Mouse (Mus musculus): ENCODE measurements around the gene Kdm5b. TPM values are rescaled to one million over a fixed set of nuclear protein-coding genes. Genes with fewer than 3 reads are reported as not detected.

Kdm5b gene
- polyA plus RNA-seq, 1 experiment from 2014 or later = 69.6 TPM

GRCm38 (mm10) chr1:134605670-134606069 lies 45.7 kb downstream of the Kdm5b start:
- no peak overlapping the region for H3K4me3 ChIP-seq
- no peaks in the 10 kb centered on the region for H3K9me3 ChIP-seq
- H3K4me1 ChIP-seq (replicated peaks) = no peaks in the 10 kb centered on the region
- no peaks in the 10 kb centered on the region for H3K27me3 ChIP-seq
- H3K9ac ChIP-seq = no peak overlapping the region
- no peak overlapping the region for H3K4me2 ChIP-seq
- 92% methylated on average over 8 of the region's 8 CpGs for WGBS
- no peak overlapping the region for H3K27ac ChIP-seq (replicated peaks)
- peaks cover 78% of the 10 kb centered on the region for H3K36me3 ChIP-seq
- no peak for ATAC-seq (ENCODE audit: low FRiP score, low read depth)

DNA sequence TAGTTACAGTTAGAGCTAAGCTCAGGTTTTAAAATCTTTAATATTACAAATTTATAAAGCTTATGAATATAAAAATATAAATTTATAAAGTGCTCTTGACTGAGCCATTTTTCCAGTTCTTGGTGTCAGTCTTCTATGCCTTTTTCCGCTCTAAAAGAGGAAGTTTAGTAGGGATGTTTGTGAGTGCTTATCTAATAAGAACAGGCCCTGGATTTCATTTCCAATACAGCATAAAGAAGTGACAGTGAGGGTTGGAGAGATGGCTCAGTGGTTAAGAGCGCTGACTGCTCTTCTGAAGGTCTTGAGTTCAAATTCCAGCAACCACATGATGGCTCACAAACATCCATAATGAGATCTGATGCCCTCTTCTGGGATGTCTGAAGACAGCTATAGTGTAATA lies 46.4 kb downstream of the Kdm5b start:
- H3K4me3 ChIP-seq = no peak overlapping the region
- H3K36me3 ChIP-seq = peaks cover 78% of the 10 kb centered on the region
- H3K4me2 ChIP-seq = no peak overlapping the region
- no peak overlapping the region for H3K9ac ChIP-seq
- no peak for ATAC-seq (ENCODE audit: low FRiP score, low read depth)
- H3K9me3 ChIP-seq = no peaks in the 10 kb centered on the region
- no peaks in the 10 kb centered on the region for H3K4me1 ChIP-seq (replicated peaks)
- H3K27ac ChIP-seq (replicated peaks) = no peak overlapping the region
- H3K27me3 ChIP-seq = no peaks in the 10 kb centered on the region
- whole genome bisulfite sequencing = 100% methylated on average over 2 of the region's 2 CpGs

GRCm38 (mm10) chr1:134607279-134607678 lies 47.3 kb downstream of the Kdm5b start:
- Histone ChIP-seq H3K36me3 (peaks cover 74% of the 10 kb centered on the region), H3K9ac (no peak overlapping the region), H3K27ac (replicated peaks) (no peak overlapping the region), H3K27me3 (no peaks in the 10 kb centered on the region), H3K4me2 (no peak overlapping the region), H3K9me3 (no peaks in the 10 kb centered on the region), H3K4me3 (no peak overlapping the region), H3K4me1 (replicated peaks) (no peaks in the 10 kb centered on the region)
- no peak for ATAC-seq (ENCODE audit: low FRiP score, low read depth)
- WGBS = 94% methylated on average over 1 of the region's 1 CpGs

DNA sequence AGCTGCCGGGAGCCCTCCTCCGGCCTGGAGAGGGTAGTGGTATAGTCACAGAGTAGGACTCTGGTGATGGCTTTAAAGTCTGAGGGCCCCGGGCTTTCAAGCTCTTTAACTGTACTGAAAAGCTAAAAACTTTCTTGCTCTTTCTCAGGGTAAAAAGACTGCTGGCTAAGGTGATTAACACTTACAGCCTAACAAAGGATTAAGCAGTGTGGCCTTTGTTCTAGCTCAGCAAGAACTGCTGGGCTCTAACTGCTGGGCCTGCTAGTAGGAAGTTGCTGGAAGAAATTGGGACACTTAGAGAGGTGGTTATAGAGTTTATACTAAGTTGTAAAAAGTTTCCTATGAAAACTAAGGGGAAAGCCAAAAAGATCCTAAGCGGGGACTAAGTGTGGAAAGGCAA lies 49.2 kb downstream of the Kdm5b start:
- WGBS = 67% methylated on average over 4 of the region's 4 CpGs
- Histone ChIP-seq H3K27me3 (no peaks in the 10 kb centered on the region), H3K4me3 (no peak overlapping the region), H3K27ac (replicated peaks) (no peak overlapping the region), H3K9me3 (no peaks in the 10 kb centered on the region), H3K36me3 (peaks cover 80% of the 10 kb centered on the region), H3K4me2 (no peak overlapping the region), H3K4me1 (replicated peaks) (no peaks in the 10 kb centered on the region), H3K9ac (no peak overlapping the region)
- ATAC-seq (ENCODE audit: low FRiP score, low read depth) = no peak

DNA sequence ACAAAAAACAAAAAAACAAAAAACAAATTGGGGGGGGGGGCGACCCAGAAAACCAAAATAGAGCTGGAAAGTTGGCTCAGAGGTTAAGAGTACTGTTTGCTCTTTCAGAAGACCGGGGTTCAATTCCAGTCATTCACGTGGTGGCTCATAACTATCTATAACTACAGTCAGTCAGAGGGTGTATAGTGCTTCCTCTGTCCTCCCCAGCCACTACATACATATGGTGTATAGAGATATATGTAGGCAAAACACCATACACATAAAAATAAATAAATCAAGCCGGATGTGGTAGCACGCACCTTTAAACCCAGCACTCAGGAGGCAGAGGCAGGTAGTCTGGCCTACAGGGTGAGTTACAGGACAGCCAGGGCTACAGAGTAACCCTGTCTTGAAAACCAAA lies 54.6 kb downstream of the Kdm5b start:
- no peak overlapping the region for H3K4me2 ChIP-seq
- no peak overlapping the region for H3K4me3 ChIP-seq
- H3K27ac ChIP-seq (replicated peaks) = no peak overlapping the region
- H3K4me1 ChIP-seq (replicated peaks) = no peaks in the 10 kb centered on the region
- no peaks in the 10 kb centered on the region for H3K27me3 ChIP-seq
- peaks cover 73% of the 10 kb centered on the region for H3K36me3 ChIP-seq
- no peaks in the 10 kb centered on the region for H3K9me3 ChIP-seq
- H3K9ac ChIP-seq = no peak overlapping the region
- WGBS = 97% methylated on average over 5 of the region's 5 CpGs
- ATAC-seq (ENCODE audit: low FRiP score, low read depth) = no peak

DNA sequence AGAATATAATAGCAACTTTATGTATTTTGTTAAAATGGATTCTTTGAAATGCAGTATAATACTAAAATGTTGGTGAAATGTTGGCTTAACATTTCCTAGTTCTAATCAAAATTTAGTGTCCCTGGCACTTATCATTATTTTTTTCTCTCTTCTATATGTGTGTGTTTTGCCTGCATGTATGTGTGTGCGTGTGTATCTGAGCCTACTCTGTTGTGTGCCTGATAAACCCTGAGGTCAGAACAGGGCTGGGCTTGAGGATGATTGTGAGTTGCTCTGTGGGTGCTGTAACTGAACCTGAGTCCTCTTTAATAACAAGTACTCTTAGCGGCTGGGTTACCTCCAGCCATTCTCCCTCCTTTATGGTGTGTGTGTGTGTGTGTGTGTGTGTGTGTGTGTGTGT lies 55.0 kb downstream of the Kdm5b start:
- no peak for ATAC-seq (ENCODE audit: low FRiP score, low read depth)
- Histone ChIP-seq H3K4me2 (no peak overlapping the region), H3K36me3 (peaks cover 78% of the 10 kb centered on the region), H3K9ac (no peak overlapping the region), H3K4me3 (no peak overlapping the region), H3K27ac (replicated peaks) (no peak overlapping the region), H3K9me3 (no peaks in the 10 kb centered on the region), H3K4me1 (replicated peaks) (no peaks in the 10 kb centered on the region), H3K27me3 (no peaks in the 10 kb centered on the region)
- 96% methylated on average over 2 of the region's 2 CpGs for WGBS

GRCm38 (mm10) chr1:134617656-134618055 lies 57.7 kb downstream of the Kdm5b start:
- ATAC-seq (ENCODE audit: low FRiP score, low read depth) = no peak
- WGBS = 92% methylated on average over 9 of the region's 9 CpGs

GRCm38 (mm10) chr1:134625325-134625724 lies 65.4 kb downstream of the Kdm5b start:
- ATAC-seq (ENCODE audit: low FRiP score, low read depth) = no peak
- Histone ChIP-seq H3K9ac (no peak overlapping the region), H3K36me3 (peaks cover 97% of the 10 kb centered on the region), H3K4me2 (no peak overlapping the region), H3K4me3 (no peak overlapping the region), H3K27me3 (no peaks in the 10 kb centered on the region), H3K4me1 (replicated peaks) (no peaks in the 10 kb centered on the region), H3K9me3 (no peaks in the 10 kb centered on the region), H3K27ac (replicated peaks) (no peak overlapping the region)
- 94% methylated on average over 4 of the region's 4 CpGs for WGBS

More at GRCm38 (mm10) chr1:134617656-134618055, 57.7 kb downstream of the Kdm5b start:
- Histone ChIP-seq H3K9me3 (no peaks in the 10 kb centered on the region), H3K4me1 (replicated peaks) (no peaks in the 10 kb centered on the region), H3K27ac (replicated peaks) (no peak overlapping the region), H3K36me3 (peaks cover 86% of the 10 kb centered on the region), H3K27me3 (no peaks in the 10 kb centered on the region), H3K9ac (no peak overlapping the region), H3K4me2 (no peak overlapping the region), H3K4me3 (no peak overlapping the region)

DNA sequence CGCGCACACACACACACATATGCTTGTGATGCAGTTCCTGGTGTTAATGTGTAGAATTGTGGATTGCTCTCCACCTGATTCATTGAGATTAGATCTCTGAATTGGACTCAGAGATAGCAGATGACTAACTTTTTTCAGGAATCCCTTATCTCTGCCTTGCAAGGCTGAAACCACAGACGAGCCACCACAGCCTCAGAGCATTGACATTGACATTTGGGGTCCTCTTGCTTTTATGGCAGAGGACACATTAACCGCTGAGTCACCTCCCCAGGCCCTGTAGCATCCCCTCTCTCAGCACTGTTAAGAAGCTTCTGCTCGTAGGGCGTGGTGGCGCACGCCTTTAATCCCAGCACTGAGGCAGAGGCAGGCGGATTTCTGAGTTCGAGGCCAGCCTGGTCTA lies 69.5 kb downstream of the Kdm5b start:
- Histone ChIP-seq H3K9ac (no peak overlapping the region), H3K4me2 (no peak overlapping the region), H3K27me3 (no peaks in the 10 kb centered on the region), H3K27ac (replicated peaks) (no peak overlapping the region), H3K9me3 (no peaks in the 10 kb centered on the region), H3K4me1 (replicated peaks) (no peaks in the 10 kb centered on the region), H3K36me3 (peaks cover 95% of the 10 kb centered on the region), H3K4me3 (no peak overlapping the region)
- ATAC-seq (ENCODE audit: low FRiP score, low read depth) = no peak
- 95% methylated on average over 10 of the region's 10 CpGs for WGBS

- Histone ChIP-seq H3K27ac (replicated peaks) (no peak overlapping the region), H3K4me3 (no peak overlapping the region), H3K27me3 (no peaks in the 10 kb centered on the region), H3K36me3 (peaks cover 51% of the 10 kb centered on the region), H3K4me2 (no peak overlapping the region), H3K4me1 (replicated peaks) (0 out of 2 replicates have a peak, but pooled peaks cover 3% of the 10 kb centered on the region), H3K9me3 (no peaks in the 10 kb centered on the region), H3K9ac (no peak overlapping the region)
- ATAC-seq (ENCODE audit: low FRiP score, low read depth) = no peak
- 84% methylated on average over 7 of the region's 7 CpGs for WGBS
These were observed 74.3 kb downstream of the Kdm5b start for GRCm38 (mm10) chr1:134634296-134634695.

DNA sequence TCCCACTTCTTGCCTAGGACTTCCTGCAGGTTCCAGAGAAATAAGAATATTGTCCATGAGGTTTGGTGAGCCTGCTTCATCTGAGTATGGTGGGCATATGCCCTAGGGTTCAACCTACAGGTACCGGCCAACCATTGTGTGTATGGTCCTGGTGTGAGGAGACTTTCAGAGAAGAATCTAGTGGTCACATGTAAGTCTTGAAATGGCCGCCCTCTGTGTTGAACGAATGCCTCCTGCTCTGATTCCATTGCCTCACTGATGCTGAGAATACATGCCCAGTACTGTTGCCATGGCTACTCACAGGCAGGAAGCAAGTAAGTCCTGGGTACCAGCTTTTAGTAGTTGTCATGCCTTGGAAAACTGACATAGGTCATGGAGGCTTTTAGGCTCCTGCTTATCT lies 76.3 kb downstream of the Kdm5b start:
- 70% methylated on average over 3 of the region's 3 CpGs for WGBS
- Histone ChIP-seq H3K27me3 (no peaks in the 10 kb centered on the region), H3K27ac (replicated peaks) (no peak overlapping the region), H3K9ac (no peak overlapping the region), H3K36me3 (peaks cover 32% of the 10 kb centered on the region), H3K4me2 (no peak overlapping the region), H3K9me3 (no peaks in the 10 kb centered on the region), H3K4me3 (no peak overlapping the region), H3K4me1 (replicated peaks) (0 out of 2 replicates have a peak, but pooled peaks cover 3% of the 10 kb centered on the region)
- ATAC-seq (ENCODE audit: low FRiP score, low read depth) = peak; percentile 45

DNA sequence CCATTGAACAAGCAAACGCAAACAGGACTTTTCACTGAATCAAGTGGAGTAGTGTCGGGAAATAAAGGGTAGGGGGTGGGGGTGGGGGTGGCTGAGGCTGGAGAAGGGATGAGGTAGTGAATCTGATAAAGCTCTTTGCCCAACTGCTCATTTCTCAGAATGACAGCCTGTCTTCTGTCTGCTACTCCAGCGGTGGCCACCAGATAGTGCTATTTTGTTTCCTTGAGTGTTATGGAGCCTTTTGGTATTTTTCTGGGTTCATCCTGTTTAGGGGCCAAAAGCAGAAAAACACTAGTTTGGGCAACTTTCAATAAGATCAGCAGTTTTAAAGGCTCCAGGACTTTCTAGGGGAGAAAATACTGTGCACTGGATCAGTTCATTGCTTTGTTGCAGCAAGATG lies 76.7 kb downstream of the Kdm5b start:
- Histone ChIP-seq H3K27ac (replicated peaks) (no peak overlapping the region), H3K4me2 (no peak overlapping the region), H3K4me1 (replicated peaks) (0 out of 2 replicates have a peak, but pooled peaks cover 3% of the 10 kb centered on the region), H3K9me3 (no peaks in the 10 kb centered on the region), H3K9ac (no peak overlapping the region), H3K27me3 (no peaks in the 10 kb centered on the region), H3K4me3 (no peak overlapping the region), H3K36me3 (peaks cover 28% of the 10 kb centered on the region)
- peak; percentile 9; the same call in 1 of the 2 replicates for ATAC-seq (ENCODE audit: low FRiP score, low read depth)
- WGBS = 13% methylated on average over 3 of the region's 3 CpGs

- Histone ChIP-seq H3K4me3 (no peak overlapping the region), H3K36me3 (peaks cover 14% of the 10 kb centered on the region), H3K9me3 (no peaks in the 10 kb centered on the region), H3K27me3 (no peaks in the 10 kb centered on the region), H3K4me1 (replicated peaks) (0 out of 2 replicates have a peak, but pooled peaks cover 3% of the 10 kb centered on the region), H3K4me2 (no peak overlapping the region), H3K9ac (no peak overlapping the region), H3K27ac (replicated peaks) (no peak overlapping the region)
- WGBS = 51% methylated on average over 3 of the region's 3 CpGs
- no peak for ATAC-seq (ENCODE audit: low FRiP score, low read depth)
These were observed 78.1 kb downstream of the Kdm5b start for GRCm38 (mm10) chr1:134638041-134638440.
